Mouse (Mus musculus) hindbrain, embryonic 11.5 days (tissue): ENCODE measurements at regions not wholly inside any gene's neighbourhood (a gene's known extent, or its start where the extent isn't known, plus 50 kb on each side); places are given as distances from the start of the nearest gene placed in this dataset.

Experiments used
- ATAC-seq: fragments of 200-750 bp; cut with Nextera tagmentation; 2 replicates; pipeline ENCODE4 v1.8.0; 2017; ENCODE audit warnings: mild to moderate bottlenecking, moderate TSS enrichment, moderate library complexity; ENCODE audit not compliant: low FRiP score
- DNase-seq: peaks from one replicate; pipeline ENCODE4 v3.0.0-alpha.2; 2015; ENCODE audit warnings: low spot score
- H3K27ac ChIP-seq: fragments of 300-500 bp; sonication (generic); 2 replicates; pipeline ENCODE4 v1.5.1; 2014; ENCODE audit warnings: mild to moderate bottlenecking, low read depth, low read length
- H3K27me3 ChIP-seq: fragments of 300-500 bp; sonication (generic); 2 replicates; pipeline ENCODE4 v1.6.1; 2014; ENCODE audit warnings: mild to moderate bottlenecking, low read length, moderate library complexity, mixed read lengths; ENCODE audit not compliant: control insufficient read depth, insufficient read depth
- H3K36me3 ChIP-seq: fragments of 300-500 bp; sonication (generic); 2 replicates; pipeline ENCODE4 v1.6.1; 2014; ENCODE audit warnings: mild to moderate bottlenecking, low read length, moderate library complexity, mixed read lengths; ENCODE audit not compliant: control insufficient read depth, insufficient read depth
- H3K4me1 ChIP-seq: fragments of 300-500 bp; sonication (generic); replicated peaks from 2 replicates; pipeline ENCODE4 v1.6.1; 2014; ENCODE audit warnings: low read length, mixed read lengths; ENCODE audit not compliant: control insufficient read depth, insufficient read depth
- H3K4me2 ChIP-seq: fragments of 300-500 bp; sonication (generic); replicated peaks from 2 replicates; pipeline ENCODE4 v1.6.1; 2014; ENCODE audit warnings: mild to moderate bottlenecking, low read depth, low read length
- H3K4me3 ChIP-seq: fragments of 300-500 bp; sonication (generic); 2 replicates; pipeline ENCODE4 v1.5.1; 2014; ENCODE audit warnings: low read depth, low read length
- H3K9ac ChIP-seq: fragments of 300-500 bp; sonication (generic); 2 replicates; pipeline ENCODE4 v1.6.1; 2014; ENCODE audit warnings: low read depth, low read length
- H3K9me3 ChIP-seq: fragments of 300-500 bp; sonication (generic); 2 replicates; pipeline ENCODE4 v1.6.1; 2016; ENCODE audit warnings: low read length; ENCODE audit not compliant: control insufficient read depth
- WGBS: fragments of 180-500 bp; shearing (Covaris S2); extraction: QIAGEN DNeasy Blood & Tissue Kit; methylation state at CpG from one replicate; pipeline ENCODE4 v1.1.7; 2014; 5-methylcytosine and 5-hydroxymethylcytosine counted together

DNA sequence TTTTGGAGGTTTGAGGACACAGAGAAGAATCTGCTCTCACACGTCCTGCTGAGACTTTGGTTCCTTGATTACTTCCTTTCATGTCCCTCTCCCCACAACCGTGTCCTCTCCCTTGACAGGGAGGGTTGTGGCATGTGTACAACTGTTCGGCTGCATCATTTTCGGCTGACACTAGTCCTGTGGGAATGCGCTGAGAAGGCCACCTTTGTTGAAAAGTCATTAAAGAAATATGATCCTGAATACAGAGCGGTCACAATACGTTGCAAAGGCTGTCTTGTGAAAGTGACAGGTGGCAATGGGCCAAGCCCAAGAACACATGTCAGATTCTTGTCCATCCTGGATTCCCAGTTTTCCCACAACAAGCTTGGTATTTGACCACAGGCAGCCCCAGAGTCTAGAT is 92.8 kb upstream of the Tut7 start:
- ATAC-seq (no peak), DNase-seq (no peak)
- Histone ChIP-seq H3K4me3 (no peak overlapping the region), H3K27ac (no peak overlapping the region), H3K4me1 (no peaks in the 10 kb centered on the region), H3K36me3 (no peaks in the 10 kb centered on the region), H3K27me3 (no peaks in the 10 kb centered on the region), H3K4me2 (no peak overlapping the region), H3K9me3 (no peaks in the 10 kb centered on the region), H3K9ac (no peak overlapping the region)
- 72% methylated on average over 7 of the region's 7 CpGs for WGBS

DNA sequence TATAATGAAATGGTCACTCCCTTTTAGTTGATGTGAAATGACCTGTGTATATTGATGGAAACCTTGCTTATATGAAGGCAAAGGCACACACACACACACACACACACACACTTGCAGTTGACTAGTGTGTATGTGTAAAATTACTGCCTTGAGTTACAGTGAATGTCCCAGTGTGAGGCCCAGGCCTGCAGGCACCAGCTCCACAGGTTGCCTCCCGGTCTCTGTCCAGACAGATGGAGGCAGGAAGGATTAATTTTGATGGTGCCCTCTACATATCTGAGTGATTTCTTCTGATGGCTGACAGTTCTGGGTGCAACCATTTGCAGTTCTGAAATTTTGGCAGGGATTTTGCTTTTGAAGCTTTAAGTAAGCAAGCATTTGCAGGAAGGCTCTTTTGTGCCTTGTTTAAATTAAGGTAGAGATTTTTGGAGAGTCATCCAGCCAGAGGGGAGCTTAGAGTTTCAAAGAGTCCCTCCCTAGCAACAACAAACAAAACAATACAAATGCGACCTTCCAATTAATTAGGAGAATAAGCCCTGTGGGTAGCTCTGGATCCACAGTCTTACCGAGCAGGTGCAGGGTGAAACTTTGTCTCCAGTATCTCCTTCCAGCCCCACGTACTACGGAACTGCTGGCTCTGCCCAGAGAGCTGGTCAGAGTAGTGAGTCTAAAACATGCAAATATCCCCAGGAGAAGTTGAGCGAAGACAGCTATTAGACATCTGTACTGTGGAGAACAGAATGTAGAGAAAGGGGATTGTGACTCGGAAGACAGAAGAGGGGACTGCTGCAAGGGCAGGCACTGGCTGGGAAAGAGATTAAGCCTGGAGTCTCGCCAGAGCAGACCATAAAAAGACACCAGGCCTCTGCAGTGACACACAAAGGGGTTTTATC is 87.5 kb upstream of the Tut7 start:
- Histone ChIP-seq H3K27ac (no peak overlapping the region), H3K9ac (no peak overlapping the region), H3K4me3 (no peak overlapping the region), H3K27me3 (no peaks in the 10 kb centered on the region), H3K36me3 (no peaks in the 10 kb centered on the region), H3K4me1 (no peaks in the 10 kb centered on the region), H3K4me2 (no peak overlapping the region), H3K9me3 (no peaks in the 10 kb centered on the region)
- ATAC-seq (no peak), DNase-seq (no peak)
- WGBS = 33% methylated on average over 8 of the region's 8 CpGs

DNA sequence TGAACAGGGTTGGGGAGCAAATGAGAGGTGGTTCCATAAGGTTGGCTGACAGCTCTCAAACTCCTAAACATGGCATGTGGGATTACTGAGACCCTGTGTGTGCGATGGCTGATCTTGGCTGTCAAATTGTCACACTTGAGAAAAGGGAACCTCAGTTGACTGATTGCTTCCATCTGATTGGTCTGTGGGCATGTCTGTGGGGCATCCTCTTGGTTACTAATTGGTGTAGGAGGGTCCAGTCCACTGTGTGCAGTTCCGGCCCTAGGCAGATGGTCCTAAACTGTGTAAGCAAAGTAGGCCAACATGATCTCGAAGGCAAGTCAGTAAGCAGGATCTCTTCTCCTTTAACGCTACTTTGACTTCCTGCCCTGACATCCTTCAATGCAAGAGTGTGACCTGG is 86.5 kb upstream of the Tut7 start:
- DNase-seq = no peak
- ATAC-seq = no peak
- H3K4me3 ChIP-seq = no peak overlapping the region
- no peak overlapping the region for H3K9ac ChIP-seq
- no peak overlapping the region for H3K4me2 ChIP-seq
- H3K36me3 ChIP-seq = no peaks in the 10 kb centered on the region
- no peaks in the 10 kb centered on the region for H3K27me3 ChIP-seq
- no peaks in the 10 kb centered on the region for H3K9me3 ChIP-seq
- no peaks in the 10 kb centered on the region for H3K4me1 ChIP-seq
- H3K27ac ChIP-seq = no peak overlapping the region
- 87% methylated on average over 4 of the region's 4 CpGs for WGBS

DNA sequence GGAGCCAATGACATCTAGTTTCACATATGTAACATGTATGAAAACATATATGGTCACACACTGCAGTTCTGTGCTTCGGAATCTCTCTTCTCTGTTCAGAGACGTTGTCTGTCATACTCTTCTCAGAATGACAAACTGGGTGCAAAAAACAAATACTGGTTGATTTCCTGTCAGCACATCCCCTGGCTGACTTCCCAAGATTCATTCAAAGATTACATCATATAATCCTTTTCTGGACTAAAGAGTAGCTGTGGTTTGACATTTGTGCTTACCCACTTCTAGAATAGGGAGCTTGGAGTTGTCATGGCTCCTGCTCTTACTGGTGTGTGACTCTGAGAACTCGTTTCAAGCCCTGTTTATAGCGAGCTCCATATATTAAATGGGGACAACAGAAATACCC is 85.8 kb upstream of the Tut7 start:
- no peak for DNase-seq
- H3K4me2 ChIP-seq = no peak overlapping the region
- no peaks in the 10 kb centered on the region for H3K4me1 ChIP-seq
- no peak overlapping the region for H3K4me3 ChIP-seq
- no peaks in the 10 kb centered on the region for H3K27me3 ChIP-seq
- H3K9ac ChIP-seq = no peak overlapping the region
- H3K27ac ChIP-seq = no peak overlapping the region
- no peaks in the 10 kb centered on the region for H3K36me3 ChIP-seq
- ATAC-seq = no peak
- 89% methylated on average over 4 of the region's 4 CpGs for WGBS
- H3K9me3 ChIP-seq = no peaks in the 10 kb centered on the region

DNA sequence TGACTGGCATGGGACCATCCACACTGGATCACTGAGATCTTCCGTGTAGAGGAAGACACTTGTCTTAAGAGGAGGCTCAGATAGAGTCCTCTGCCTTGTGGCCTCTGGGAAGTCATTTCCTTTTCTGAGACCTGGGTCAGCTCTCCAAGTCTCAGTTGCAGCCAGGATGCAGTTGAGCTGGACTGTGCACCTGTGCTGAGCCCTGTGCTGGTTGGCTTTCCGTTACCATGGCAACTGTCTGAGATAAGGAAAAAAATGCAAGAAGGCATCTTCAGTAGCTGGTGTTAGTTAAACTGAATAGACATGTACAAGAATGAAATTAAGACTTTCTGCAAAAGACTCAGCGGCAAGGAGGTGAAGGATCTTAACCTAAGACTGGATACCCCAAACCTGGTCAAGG is 82.5 kb upstream of the Tut7 start:
- 79% methylated on average over 3 of the region's 3 CpGs for WGBS
- DNase-seq = no peak
- Histone ChIP-seq H3K4me1 (no peaks in the 10 kb centered on the region), H3K36me3 (no peaks in the 10 kb centered on the region), H3K4me2 (no peak overlapping the region), H3K9me3 (no peaks in the 10 kb centered on the region), H3K4me3 (no peak overlapping the region), H3K27ac (no peak overlapping the region), H3K27me3 (no peaks in the 10 kb centered on the region), H3K9ac (no peak overlapping the region)
- no peak for ATAC-seq

DNA sequence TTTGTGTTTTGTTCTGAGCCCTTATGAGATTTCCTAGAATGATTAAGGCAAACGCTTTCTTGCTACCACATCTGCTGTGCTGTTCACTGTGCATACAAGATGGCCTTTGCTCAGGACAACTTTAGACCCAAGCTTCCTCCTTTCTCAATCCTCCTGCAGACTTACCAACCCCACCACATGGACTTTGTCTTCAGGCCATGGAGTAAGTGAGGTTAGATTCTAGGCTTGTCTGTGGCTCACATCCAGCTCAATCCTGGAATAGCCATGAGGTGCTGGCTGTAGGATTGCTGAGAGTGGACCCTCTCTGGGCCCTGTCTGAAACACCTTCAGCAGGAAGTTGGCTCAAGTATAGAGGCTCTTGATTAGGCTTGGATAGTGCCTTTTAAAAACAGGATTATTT is 81.5 kb upstream of the Tut7 start:
- ATAC-seq = no peak
- Histone ChIP-seq H3K4me1 (no peaks in the 10 kb centered on the region), H3K27me3 (no peaks in the 10 kb centered on the region), H3K36me3 (no peaks in the 10 kb centered on the region), H3K4me3 (no peak overlapping the region), H3K4me2 (no peak overlapping the region), H3K9ac (no peak overlapping the region), H3K27ac (no peak overlapping the region), H3K9me3 (no peaks in the 10 kb centered on the region)
- WGBS = 85% methylated on average over 1 of the region's 1 CpGs
- no peak for DNase-seq

DNA sequence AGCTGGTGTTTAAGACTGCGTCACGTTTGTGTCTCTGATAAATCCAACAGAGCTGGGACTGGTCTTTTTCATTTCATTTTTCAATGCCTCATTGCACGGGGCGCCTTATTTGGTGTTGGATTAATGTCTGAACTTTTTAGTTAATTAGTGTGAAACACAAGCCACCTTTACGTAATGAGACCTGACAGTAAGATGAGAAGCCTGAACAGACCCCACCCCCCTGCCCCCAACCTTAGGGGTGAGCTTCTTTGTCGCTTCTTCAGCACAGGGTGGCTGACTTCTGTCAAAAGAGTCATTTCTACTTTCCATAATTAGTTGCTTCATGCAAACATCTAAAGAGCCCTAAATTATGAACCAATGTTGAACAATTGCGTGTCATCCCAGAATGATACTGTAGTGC is 76.6 kb upstream of the Tut7 start:
- H3K36me3 ChIP-seq = no peaks in the 10 kb centered on the region
- no peak for ATAC-seq
- no peak overlapping the region for H3K4me2 ChIP-seq
- WGBS = 76% methylated on average over 7 of the region's 7 CpGs
- no peaks in the 10 kb centered on the region for H3K9me3 ChIP-seq
- H3K4me3 ChIP-seq = no peak overlapping the region
- H3K9ac ChIP-seq = no peak overlapping the region
- no peak for DNase-seq
- H3K4me1 ChIP-seq = no peaks in the 10 kb centered on the region
- no peaks in the 10 kb centered on the region for H3K27me3 ChIP-seq
- no peak overlapping the region for H3K27ac ChIP-seq

DNA sequence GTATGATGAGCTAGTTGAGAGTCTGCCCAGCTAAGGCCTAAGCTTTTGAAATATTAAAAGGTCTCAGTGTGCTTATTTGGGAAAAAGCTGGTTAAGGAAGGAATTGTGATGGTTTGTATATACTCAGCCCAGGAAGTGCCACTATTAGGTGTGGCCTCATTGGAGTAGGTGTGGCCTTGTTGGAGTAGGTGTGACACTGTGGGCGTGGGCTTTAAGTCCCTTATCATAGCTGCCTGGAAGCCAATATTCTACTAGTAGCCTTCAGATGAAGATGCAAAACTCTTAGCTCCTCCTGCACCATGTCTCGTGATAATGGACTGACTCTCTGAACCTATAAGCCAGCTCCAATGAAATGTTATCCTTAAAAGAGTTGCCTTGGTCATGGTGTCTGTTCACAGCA is 72.8 kb upstream of the Tut7 start:
- no peak overlapping the region for H3K4me3 ChIP-seq
- no peak for DNase-seq
- H3K27ac ChIP-seq = no peak overlapping the region
- no peaks in the 10 kb centered on the region for H3K27me3 ChIP-seq
- H3K9me3 ChIP-seq = no peaks in the 10 kb centered on the region
- H3K4me2 ChIP-seq = no peak overlapping the region
- H3K9ac ChIP-seq = no peak overlapping the region
- H3K36me3 ChIP-seq = no peaks in the 10 kb centered on the region
- H3K4me1 ChIP-seq = no peaks in the 10 kb centered on the region
- 87% methylated on average over 2 of the region's 2 CpGs for WGBS
- no peak for ATAC-seq

DNA sequence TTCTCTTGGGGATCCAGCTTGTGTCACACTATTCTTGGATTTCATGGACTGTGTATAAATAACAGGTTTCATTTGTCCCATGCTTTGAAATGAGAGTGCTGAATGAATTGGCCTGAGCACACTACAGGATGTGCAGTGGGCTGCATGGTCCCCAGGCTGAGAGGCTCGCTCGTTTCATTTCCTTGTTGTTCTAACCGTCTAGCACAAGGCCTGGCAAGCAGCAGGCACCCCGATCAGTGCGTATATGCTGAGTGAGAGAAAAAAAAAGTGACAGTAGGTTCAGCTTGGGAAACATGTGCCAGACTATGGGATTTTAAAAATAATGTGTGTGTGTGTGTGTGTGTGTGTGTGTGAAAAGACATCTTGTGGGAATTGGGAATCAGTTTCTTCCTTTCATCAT is 71.1 kb upstream of the Tut7 start:
- Histone ChIP-seq H3K4me1 (peaks cover 5% of the 10 kb centered on the region; the same call in 1 of the 2 replicates), H3K9ac (no peak overlapping the region), H3K27me3 (no peaks in the 10 kb centered on the region), H3K9me3 (no peaks in the 10 kb centered on the region), H3K4me3 (no peak overlapping the region), H3K4me2 (no peak overlapping the region), H3K27ac (no peak overlapping the region), H3K36me3 (no peaks in the 10 kb centered on the region)
- DNase-seq (no peak), ATAC-seq (no peak)
- WGBS = 71% methylated on average over 5 of the region's 5 CpGs
